Mouse (Mus musculus) liver, embryonic 14.5 days (tissue): ENCODE results near the gene Klhl10.

Source experiments
- CTCF ChIP-seq: IDR thresholded peaks from 2 replicates; pipeline ENCODE4 v1.5.1; 2016; ENCODE audit warnings: antibody characterized with exemption, low read depth, control low read depth
- EP300 ChIP-seq: IDR thresholded peaks from 2 replicates; pipeline ENCODE4 v1.6.1; 2016; ENCODE audit warnings: antibody characterized with exemption, low read depth

GRCm38 (mm10) chr11:100397600-100398389 is 43.9 kb upstream of the Klhl10 start, which contains the start of gene Jup:
- TF ChIP-seq CTCF (no peak), EP300 (no peak)
